In the genomic region with DNA sequence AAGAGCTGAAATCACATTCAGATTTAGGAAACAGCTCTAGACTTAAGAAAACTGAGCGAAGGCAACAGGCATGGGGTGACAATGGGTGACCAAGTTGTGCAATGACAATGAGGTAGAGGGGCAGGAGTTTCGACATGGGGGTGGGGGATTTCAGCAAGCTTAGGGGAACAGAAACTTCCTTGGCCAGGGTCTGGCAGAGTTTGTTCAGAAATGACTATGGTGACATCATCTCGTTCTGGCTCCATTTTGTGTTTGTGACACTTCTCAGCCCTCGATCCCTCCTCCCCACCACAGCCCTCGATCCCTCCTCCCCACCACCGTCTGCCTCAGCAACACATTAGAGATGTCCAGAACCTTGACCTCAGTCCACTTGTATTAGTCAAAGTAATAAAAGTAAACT, we compare ENCODE assay signal across 16 mouse cellular contexts. TPM values are rescaled to one million over a fixed set of nuclear protein-coding genes. Genes with fewer than 3 reads are reported as not detected.
A peak's percentile ranks its signal among the peaks of the same experiment; 100 is the strongest.
DNase-seq lines count a peak whose midpoint lies in the region; ATAC-seq lines count a peak whose summit lies in the region.
"Had no signal": no experiment of that assay in that cellular context is flagged by ENCODE, and none has a peak within 500 bp of the region (broad histone marks: within the 10 kb centered on the region; RNA-seq: fewer than 3 reads in every experiment).

No protein-coding gene starts in this region.

- WGBS in macrophage (ENCODE audit: missing documents) = 3% methylated on average over 6 of the region's 6 CpGs

- H3K36me3 ChIP-seq in macrophage (ENCODE audit: inconsistent target) = no peaks in the 10 kb centered on the region
- H3K36me3 ChIP-seq: embryonic facial prominence, embryonic 13.5 days; heart, embryonic 10.5 days; hindbrain, embryonic 10.5 days had no signal

- intact Hi-C loops in heart, postnatal 10 days (cut with DNase I) = no loop called here

- peak; percentile 88 for DNase-seq in heart, adult 11 months
- DNase-seq in heart, postnatal 10 days = no peak
- peak; percentile 50 for DNase-seq in adipocyte (ENCODE audit: low spot score)
- no peak for DNase-seq in urinary bladder, adult 2 months (ENCODE audit: low spot score)
- DNase-seq in embryo, embryonic 10 days (ENCODE audit: low spot score) = no peak
- DNase-seq in thymus, postnatal 4 days = no peak
- DNase-seq: cerebellum, postnatal 10 days; gastrocnemius, adult 2 months; kidney, adult 11 months had no signal

- H3K4me3 ChIP-seq in macrophage (ENCODE audit: inconsistent target) = no peak overlapping the region
- H3K4me3 ChIP-seq: embryonic facial prominence, embryonic 13.5 days; gastrocnemius, adult 2 months; heart, embryonic 10.5 days; hindbrain, embryonic 10.5 days; layer of hippocampus, adult 2 months had no signal

- no peaks in the 10 kb centered on the region for H3K79me2 ChIP-seq in macrophage (ENCODE audit: inconsistent target)

- H3K27ac ChIP-seq in macrophage = peak overlapping the region; percentile 62
- H3K27ac ChIP-seq: embryonic facial prominence, embryonic 13.5 days; gastrocnemius, adult 2 months; heart, embryonic 10.5 days; hindbrain, embryonic 10.5 days; layer of hippocampus, adult 2 months; stomach, postnatal 0 days had no signal

- ATAC-seq in granulocyte monocyte progenitor cell, adult 5-6 weeks (replicated peaks; ENCODE audit: poor library complexity, severe bottlenecking) = peak; percentile 93

RNA-seq across cellular contexts. Expression of a gene that starts 14.7 kb away (rescaled TPM):
- total RNA-seq in heart, postnatal 10 days (2021) = 1 to 10 TPM; 1.7 to 3.0 TPM
- total RNA-seq in granulocyte monocyte progenitor cell, adult 5-6 weeks (2014; fragmentation: Nextera tagmentation) = 6.9 and 8.1 TPM in 2 replicates
- total RNA-seq in granulocyte monocyte progenitor cell, adult 5-6 weeks (2017) = 17.2 and 19.6 TPM in 2 replicates
- total RNA-seq in macrophage (2018; cell fraction: chromatin; rRNA removed) = 100 to 1,000 TPM in 6 of 26 experiments, 10 to 100 TPM in 20; 14.5 to 135 (median 64.2) TPM
- total RNA-seq in macrophage (2018; cell fraction: cytosol; rRNA removed) = 100 to 1,000 TPM in 6 of 26 experiments, 10 to 100 TPM in 20; 10.2 to 171 (median 41.6) TPM
- 100 to 1,000 TPM in 18 of 26 experiments, 10 to 100 TPM in 8; 19.9 to 213 (median 131) TPM for total RNA-seq in macrophage (2018; cell fraction: nucleus; rRNA removed)
- polyA plus RNA-seq in macrophage (2018) = 4.8 to 13.0 TPM (median 11.4 TPM) in 3 replicates
- 31.7 and 34.0 TPM in 2 replicates for polyA plus RNA-seq in urinary bladder, adult 2 months (2012; rRNA removed)

RNA-seq across cellular contexts. Expression of a gene that starts 14.8 kb away (rescaled TPM):
- total RNA-seq in heart, postnatal 10 days (2021) = 10 to 100 TPM; 35.0 to 39.9 TPM
- total RNA-seq in granulocyte monocyte progenitor cell, adult 5-6 weeks (2014; fragmentation: Nextera tagmentation) = 8.8 and 11.6 TPM in 2 replicates
- total RNA-seq in granulocyte monocyte progenitor cell, adult 5-6 weeks (2017) = 7.7 and 17.8 TPM in 2 replicates
- 10 to 100 TPM in 19 of 26 experiments, 1 to 10 TPM in 7; 7.7 to 21.8 (median 14.4) TPM for total RNA-seq in macrophage (2018; cell fraction: chromatin; rRNA removed)
- total RNA-seq in macrophage (2018; cell fraction: cytosol; rRNA removed) = 10 to 100 TPM in 5 of 26 experiments, 1 to 10 TPM in 21; 6.5 to 11.9 (median 7.7) TPM
- 10 to 100 TPM in 15 of 26 experiments, 1 to 10 TPM in 11; 6.0 to 20.0 (median 10.2) TPM for total RNA-seq in macrophage (2018; cell fraction: nucleus; rRNA removed)
- 5.6 to 10.3 TPM (median 8.2 TPM) in 3 replicates for polyA plus RNA-seq in macrophage (2018)
- polyA plus RNA-seq in urinary bladder, adult 2 months (2012; rRNA removed) = 28.0 and 31.4 TPM in 2 replicates

Comparison
In these comparisons a context has a peak if more than half of its experiments do, and no peak if none do; other contexts are left out.
1. DNase-seq: peak in heart, adult 11 months (single experiment) and adipocyte (single experiment); none in heart, postnatal 10 days (0 of 2), urinary bladder, adult 2 months (single experiment), embryo, embryonic 10 days (single experiment) and thymus, postnatal 4 days (single experiment).